Mouse (Mus musculus): ENCODE measurements around the gene Megf11. TPM values are rescaled to one million over a fixed set of nuclear protein-coding genes. Genes with fewer than 3 reads are reported as not detected.

Gene Megf11
- total and polyA plus RNA-seq, 3 experiments, result 0.08 to 0.93 TPM; not detected in 1

DNA sequence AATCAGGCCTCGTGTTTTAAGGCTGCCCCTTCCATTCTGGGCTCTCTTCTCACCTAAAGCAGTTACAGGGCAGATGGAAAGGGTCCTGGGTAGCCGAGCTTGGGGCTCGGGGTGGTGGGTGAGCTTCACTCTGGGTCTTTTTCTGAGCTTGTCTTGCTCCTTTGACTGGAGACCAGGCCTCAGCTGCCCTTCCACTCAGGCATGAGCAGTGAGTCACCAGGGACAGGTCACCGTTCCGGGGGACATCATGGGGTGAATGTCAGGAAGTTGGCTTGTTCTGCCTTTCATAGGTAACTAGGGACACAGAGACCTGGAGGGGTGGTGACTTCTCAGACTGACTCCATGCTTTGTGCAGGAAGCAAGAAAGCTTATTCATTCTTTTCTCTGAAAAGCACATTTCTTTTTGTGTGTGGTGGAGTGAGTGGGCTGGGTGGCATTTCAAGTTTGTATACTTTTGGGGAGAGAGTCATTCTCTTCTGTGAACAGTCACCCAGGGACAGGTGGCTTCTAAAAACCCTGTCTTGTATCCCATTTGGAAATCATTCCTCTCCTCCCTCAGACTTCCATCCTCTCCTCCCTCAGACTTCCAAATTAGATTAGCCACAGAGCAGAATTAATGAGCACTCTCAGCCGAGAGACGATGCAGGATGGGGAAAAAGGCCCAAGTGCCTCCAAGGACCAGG is 10.0 kb downstream of the Megf11 start:
- Histone ChIP-seq H3K4me3 (ENCODE audit: control insufficient read depth in 1 of 2, insufficient read depth in 1 of 2, low read depth in 2 of 2, low read length in 2 of 2) (no peak overlapping the region), H3K36me3 (ENCODE audit: control insufficient read depth in 1 of 2, insufficient read depth in 2 of 2, low read length in 2 of 2) (no peaks in the 10 kb centered on the region), H3K27ac (ENCODE audit: control insufficient read depth, low read depth, low read length) (no peak overlapping the region), H3K9me3 (replicated peaks; ENCODE audit: insufficient read depth, low read length) (no peaks in the 10 kb centered on the region), H3K27me3 (ENCODE audit: control insufficient read depth in 1 of 2, insufficient read depth in 2 of 2, low read length in 2 of 2) (peaks cover 0 to 3% of the 10 kb centered on the region in 2 experiments; a peak in 3 of 4 replicates), H3K79me2 (ENCODE audit: control insufficient read depth, insufficient read depth, low read length, poor library complexity) (no peaks in the 10 kb centered on the region), H3K4me1 (ENCODE audit: control insufficient read depth in 1 of 2, insufficient read depth in 2 of 2, low read length in 2 of 2) (no peaks in the 10 kb centered on the region), H3K9ac (ENCODE audit: control insufficient read depth, low read depth, low read length, poor library complexity, severe bottlenecking) (no peak overlapping the region)
- no peak for TF ChIP-seq TBP (IDR thresholded peaks at IDR 0.05; ENCODE audit: low read depth, low read length)
- TF ChIP-seq GATA1 (IDR thresholded peaks at IDR 0.05; ENCODE audit: low read depth, low read length), result no peak
- TF ChIP-seq EP300 (IDR thresholded peaks at IDR 0.05; ENCODE audit: low read depth in 1 of 2, low read length in 2 of 2), result no peak
- TF ChIP-seq JUND (IDR thresholded peaks at IDR 0.05; ENCODE audit: low read depth, low read length), result no peak
- no peak for TF ChIP-seq MEF2A (IDR thresholded peaks at IDR 0.05; ENCODE audit: extremely low read depth, insufficient replicate concordance, low read depth, low read length, poor library complexity, severe bottlenecking)
- TF ChIP-seq KAT2A (conservative IDR thresholded peaks at IDR 0.05; ENCODE audit: low read depth, low read length), result no peak
- TF ChIP-seq SIN3A (IDR thresholded peaks at IDR 0.05; ENCODE audit: low read length), result no peak
- no peak for TF ChIP-seq USF1 (IDR thresholded peaks at IDR 0.05; ENCODE audit: low read depth, low read length)
- no peak for TF ChIP-seq ZC3H11A (IDR thresholded peaks at IDR 0.05; ENCODE audit: low read depth, low read length)
- TF ChIP-seq MAX (IDR thresholded peaks at IDR 0.05; ENCODE audit: low read length), result no peak
- no peak for TF ChIP-seq NELFE (IDR thresholded peaks at IDR 0.05; ENCODE audit: low read depth, low read length)
- TF ChIP-seq USF2 (IDR thresholded peaks at IDR 0.05; ENCODE audit: borderline replicate concordance in 1 of 2, insufficient read depth in 1 of 2, low read depth in 1 of 2, low read length in 2 of 2), result no peak
- no peak for TF ChIP-seq MAZ (IDR thresholded peaks at IDR 0.05; ENCODE audit: low read depth, low read length)
- TF ChIP-seq POLR2AphosphoS5 (IDR thresholded peaks at IDR 0.05; ENCODE audit: borderline replicate concordance, low read depth, low read length), result no peak
- TF ChIP-seq MYC (IDR thresholded peaks at IDR 0.05; ENCODE audit: low read depth, low read length), result no peak
- no peak for TF ChIP-seq BHLHE40 (IDR thresholded peaks at IDR 0.05; ENCODE audit: borderline replicate concordance, low read depth, low read length)
- TF ChIP-seq UBTF (IDR thresholded peaks at IDR 0.05; ENCODE audit: borderline replicate concordance, insufficient read depth, low read depth, low read length), result no peak
- no peak for TF ChIP-seq ZMIZ1 (IDR thresholded peaks at IDR 0.05; ENCODE audit: low read depth, low read length)
- DNase-seq (ENCODE audit: low read depth, low spot score), result no peak

DNA sequence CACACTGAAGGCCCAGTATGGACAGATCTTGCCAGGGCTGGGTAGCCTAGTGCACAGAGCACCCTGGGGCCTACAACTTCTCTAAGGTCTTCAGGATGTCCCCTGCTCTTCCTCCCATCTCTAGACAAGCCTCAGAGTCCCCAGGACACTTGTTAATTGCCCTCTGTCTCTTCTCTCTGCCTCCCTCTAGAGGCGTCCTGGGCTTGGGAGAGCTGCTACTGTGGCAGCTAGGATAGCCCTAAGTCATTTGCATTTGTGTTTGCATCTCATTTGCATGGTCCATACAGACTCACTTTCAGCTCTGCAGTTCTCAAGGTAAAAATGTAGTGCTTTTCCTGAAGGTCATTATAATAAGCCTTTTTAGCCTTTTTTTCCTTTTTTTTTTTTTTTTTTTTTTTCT is 11.7 kb downstream of the Megf11 start:
- H3K4me1 ChIP-seq (ENCODE audit: control insufficient read depth in 1 of 2, insufficient read depth in 2 of 2, low read length in 2 of 2), result no peaks in the 10 kb centered on the region
- no peaks in the 10 kb centered on the region for H3K36me3 ChIP-seq (ENCODE audit: control insufficient read depth in 1 of 2, insufficient read depth in 2 of 2, low read length in 2 of 2)
- H3K9ac ChIP-seq (ENCODE audit: control insufficient read depth, low read depth, low read length, poor library complexity, severe bottlenecking), result no peak overlapping the region
- peak; percentile 66 for DNase-seq (ENCODE audit: low read depth, low spot score)
- no peak overlapping the region for H3K27ac ChIP-seq (ENCODE audit: control insufficient read depth, low read depth, low read length)
- H3K9me3 ChIP-seq (replicated peaks; ENCODE audit: insufficient read depth, low read length), result no peaks in the 10 kb centered on the region
- peak; percentile 49 to 75 (median 55) for TF ChIP-seq CTCF (IDR thresholded peaks at IDR 0.05 in 2 of 3, conservative IDR thresholded peaks at IDR 0.05 in 1 of 3; ENCODE audit: control insufficient read depth in 1 of 3, insufficient read depth in 1 of 3, low read depth in 2 of 3, low read length in 3 of 3, poor library complexity in 1 of 3, severe bottlenecking in 1 of 3)
- TF ChIP-seq RAD21 (IDR thresholded peaks at IDR 0.05; ENCODE audit: low read depth, low read length), result peak; percentile 42
- TF ChIP-seq MAX (IDR thresholded peaks at IDR 0.05; ENCODE audit: low read length), result no peak
- no peak for TF ChIP-seq GATA1 (IDR thresholded peaks at IDR 0.05; ENCODE audit: low read depth, low read length)
- TF ChIP-seq MXI1 (IDR thresholded peaks at IDR 0.05; ENCODE audit: low read depth, low read length), result no peak
- TF ChIP-seq SMC3 (IDR thresholded peaks at IDR 0.05; ENCODE audit: low read depth, low read length), result peak; percentile 59
- no peak for TF ChIP-seq UBTF (IDR thresholded peaks at IDR 0.05; ENCODE audit: borderline replicate concordance, insufficient read depth, low read depth, low read length)
- peak; percentile 15; the same call in 1 of the 2 replicates for TF ChIP-seq ZC3H11A (IDR thresholded peaks at IDR 0.05; ENCODE audit: low read depth, low read length)
- TF ChIP-seq NRF1 (IDR thresholded peaks at IDR 0.05; ENCODE audit: insufficient read depth, low read depth, low read length, poor library complexity, severe bottlenecking), result no peak
- no peak for TF ChIP-seq MYC (IDR thresholded peaks at IDR 0.05; ENCODE audit: low read depth, low read length)
- no peak for TF ChIP-seq MYB (IDR thresholded peaks at IDR 0.05; ENCODE audit: low read depth, low read length)
- TF ChIP-seq ELF1 (IDR thresholded peaks at IDR 0.05; ENCODE audit: low read depth, low read length), result no peak
- H3K79me2 ChIP-seq (ENCODE audit: control insufficient read depth, insufficient read depth, low read length, poor library complexity), result no peaks in the 10 kb centered on the region
- no peaks in the 10 kb centered on the region; a peak in 2 of 4 replicates for H3K27me3 ChIP-seq (ENCODE audit: control insufficient read depth in 1 of 2, insufficient read depth in 2 of 2, low read length in 2 of 2)
- H3K4me3 ChIP-seq (ENCODE audit: control insufficient read depth in 1 of 2, insufficient read depth in 1 of 2, low read depth in 2 of 2, low read length in 2 of 2), result no peak overlapping the region
